Mouse (Mus musculus) heart, postnatal 0 days (tissue): ENCODE measurements around the gene Wdr45.

Experiments used
- CTCF ChIP-seq: IDR thresholded peaks from 2 replicates; pipeline ENCODE4 v1.5.1; 2016; ENCODE audit warnings: antibody characterized with exemption, control low read depth, low read depth
- EP300 ChIP-seq: IDR thresholded peaks from 2 replicates; pipeline ENCODE4 v1.6.1; 2016; ENCODE audit warnings: antibody characterized with exemption, low read depth

DNA sequence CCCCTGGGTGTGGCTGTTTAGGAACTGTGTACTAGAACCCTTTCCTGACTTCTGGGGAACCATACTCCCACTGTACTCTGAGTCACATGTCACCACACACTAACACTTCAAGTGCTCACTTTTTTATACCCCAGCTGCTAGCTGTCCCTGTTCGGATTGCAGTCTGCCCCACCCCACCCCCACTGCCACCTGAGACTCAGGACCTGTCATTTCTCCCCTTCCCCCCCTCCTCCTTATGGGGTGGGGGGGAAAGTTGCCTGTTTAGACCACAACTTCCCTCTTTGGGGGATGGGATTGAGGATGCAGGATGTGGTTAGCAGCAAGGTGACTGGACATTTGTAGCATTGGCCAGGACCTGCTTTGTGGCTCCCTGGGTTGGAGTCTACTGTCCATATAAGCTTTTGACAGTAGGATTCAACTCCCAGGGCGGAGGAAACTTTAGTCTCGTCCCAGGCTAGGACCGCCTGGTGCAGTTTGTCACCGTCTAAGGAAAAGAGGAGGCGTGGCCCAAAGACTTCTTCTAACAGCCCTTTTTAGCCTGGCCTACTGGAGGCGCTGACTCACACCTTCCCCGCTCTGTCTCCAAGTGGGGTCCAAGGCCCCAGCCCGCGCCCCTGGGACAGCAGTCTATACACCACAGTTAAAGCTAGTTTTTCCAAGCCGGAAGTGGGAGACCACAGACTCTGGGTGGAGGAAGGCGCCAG lies 40.4 kb upstream of the Wdr45 start:
- TF ChIP-seq CTCF (no peak), EP300 (no peak)
